In genomic region chr2:4908771-4909315, GRCm38 (mm10) we compare ENCODE assay signal across 23 mouse cellular contexts. TPM values are rescaled to one million over a fixed set of nuclear protein-coding genes. Genes with fewer than 3 reads are reported as not detected.
DNase-seq lines count a peak whose midpoint lies in the region; ATAC-seq and TF ChIP-seq lines count a peak whose summit lies in the region.
"Had no signal": no experiment of that assay in that cellular context is flagged by ENCODE, and none has a peak within 500 bp of the region (broad histone marks: within the 10 kb centered on the region; RNA-seq: fewer than 3 reads in every experiment).

No protein-coding gene starts in this region.

- no peak for TF ChIP-seq CTCF in kidney, postnatal 0 days (IDR thresholded peaks at IDR 0.05; ENCODE audit: low read depth)
- no peak for TF ChIP-seq CTCF in Patski (IDR thresholded peaks at IDR 0.05)

- H3K4me2 ChIP-seq in kidney, postnatal 0 days (ENCODE audit: low read length), result no peak overlapping the region
- H3K4me2 ChIP-seq in lung, embryonic 16.5 days (ENCODE audit: low read depth, low read length), result no peak overlapping the region
- H3K4me2 ChIP-seq: forebrain, embryonic 13.5 days; heart, embryonic 13.5 days; hindbrain, embryonic 14.5 days had no signal

- H3K27ac ChIP-seq in kidney, postnatal 0 days, result no peak overlapping the region
- H3K27ac ChIP-seq in lung, embryonic 16.5 days (ENCODE audit: low read length), result peak overlapping the region; percentile 77
- H3K27ac ChIP-seq: forebrain, embryonic 10.5 days; forebrain, embryonic 13.5 days; heart, adult 2 months; heart, embryonic 10.5 days; heart, embryonic 13.5 days; hindbrain, embryonic 14.5 days had no signal

- no peaks in the 10 kb centered on the region for H3K9me3 ChIP-seq in kidney, postnatal 0 days (replicated peaks; ENCODE audit: low read length)
- H3K9me3 ChIP-seq in lung, embryonic 16.5 days (ENCODE audit: control insufficient read depth, low read length), result peaks cover 4% of the 10 kb centered on the region; the same call in 1 of the 2 replicates
- H3K9me3 ChIP-seq: forebrain, embryonic 13.5 days had no signal

- H3K9ac ChIP-seq in kidney, postnatal 0 days (ENCODE audit: low read depth, low read length), result no peak overlapping the region
- no peak overlapping the region for H3K9ac ChIP-seq in lung, embryonic 16.5 days (ENCODE audit: low read length)
- H3K9ac ChIP-seq: forebrain, embryonic 13.5 days; heart, embryonic 13.5 days; hindbrain, embryonic 14.5 days had no signal

- WGBS in kidney, postnatal 0 days, result 87% methylated on average over 3 of the region's 3 CpGs
- 65% methylated on average over 3 of the region's 3 CpGs for WGBS in lung, embryonic 16.5 days

- peaks cover 27% of the 10 kb centered on the region for H3K36me3 ChIP-seq in kidney, postnatal 0 days (ENCODE audit: insufficient read depth, low read length)
- peaks cover 24% of the 10 kb centered on the region for H3K36me3 ChIP-seq in lung, embryonic 16.5 days (ENCODE audit: control insufficient read depth, insufficient read depth, low read length)

- peak; percentile 13; the same call in 1 of the 2 replicates for ATAC-seq in kidney, postnatal 0 days (replicated peaks; ENCODE audit: low FRiP score, low read depth)
- peak; percentile 89 for ATAC-seq in lung, embryonic 16.5 days (ENCODE audit: low read depth)
- peak; percentile 18 for ATAC-seq in Patski
- ATAC-seq: forebrain, embryonic 13.5 days; forebrain, embryonic 16.5 days had no signal

- no peaks in the 10 kb centered on the region for H3K4me1 ChIP-seq in kidney, postnatal 0 days (replicated peaks; ENCODE audit: insufficient read depth, low read length)
- H3K4me1 ChIP-seq in lung, embryonic 16.5 days (replicated peaks; ENCODE audit: control insufficient read depth, insufficient read depth, low read length), result peaks cover 3% of the 10 kb centered on the region; the same call in 1 of the 2 replicates
- H3K4me1 ChIP-seq: heart, embryonic 13.5 days had no signal

- POLR2A ChIA-PET in Patski (lab: Charles Lee), result no interaction called here

- in situ Hi-C loops in Patski (cut with MboI; ENCODE audit: low pct_unique_long_range_greater_than_20kb), result loop anchor here (25.0 kb wide), 2 partner anchors 478 to 903 kb away; no protein-coding TSS in a partner anchor

- DNase-seq in kidney, postnatal 0 days (ENCODE audit: low spot score), result no peak
- no peak for DNase-seq in kidney, postnatal 25 days
- no peak for DNase-seq in lung, postnatal 14 days
- peak; percentile 7 for DNase-seq in Muller cell, postnatal 12 days (ENCODE audit: inconsistent ontology term)
- peak; percentile 25 for DNase-seq in Patski (ENCODE audit: low read depth, low spot score)
- no peak for DNase-seq in cerebellum, adult 18-20 months
- no peak for DNase-seq in cerebellum, adult 9-11 months
- DNase-seq: adrenal gland, postnatal 14 days; cerebellum, adult 11 months; cerebellum, adult 8-10 months; cerebellum, postnatal 14 days; gastrocnemius, postnatal 10 days; gastrocnemius, postnatal 36 days; heart, adult 2 months; heart, postnatal 14 days; heart, postnatal 4 days had no signal

- no peaks in the 10 kb centered on the region for H3K27me3 ChIP-seq in kidney, postnatal 0 days (ENCODE audit: insufficient read depth, low read length)
- H3K27me3 ChIP-seq in lung, embryonic 16.5 days (ENCODE audit: control insufficient read depth, insufficient read depth, low read depth, low read length), result no peaks in the 10 kb centered on the region
- H3K27me3 ChIP-seq in Patski, result no peaks in the 10 kb centered on the region
- H3K27me3 ChIP-seq: forebrain, embryonic 13.5 days; heart, embryonic 13.5 days had no signal

- H3K4me3 ChIP-seq in kidney, postnatal 0 days (replicated peaks; ENCODE audit: low read depth, low read length), result no peak overlapping the region
- H3K4me3 ChIP-seq in lung, embryonic 16.5 days (ENCODE audit: low read length), result no peak overlapping the region
- H3K4me3 ChIP-seq: forebrain, embryonic 10.5 days; forebrain, embryonic 13.5 days; heart, adult 2 months; heart, embryonic 10.5 days; heart, embryonic 13.5 days had no signal

- CTCF ChIA-PET in Patski (lab: Charles Lee), result no interaction called here

RNA-seq across cellular contexts. Expression of gene Phyh, which starts 10.0 kb away (rescaled TPM):
- polyA plus RNA-seq in kidney, postnatal 0 days (2015; fragmentation: Nextera tagmentation; extraction: Ambion mirVana), result 159 and 164 TPM in 2 replicates
- 91.9 and 96.2 TPM in 2 replicates for polyA plus RNA-seq in lung, embryonic 16.5 days (2015; fragmentation: Nextera tagmentation; extraction: Ambion mirVana)
- 57.0 TPM for polyA plus RNA-seq in Patski (2021)

RNA-seq across cellular contexts. Expression of gene Sephs1, which starts 27.5 kb away (rescaled TPM):
- 54.6 and 59.8 TPM in 2 replicates for polyA plus RNA-seq in kidney, postnatal 0 days (2015; fragmentation: Nextera tagmentation; extraction: Ambion mirVana)
- polyA plus RNA-seq in lung, embryonic 16.5 days (2015; fragmentation: Nextera tagmentation; extraction: Ambion mirVana), result 85.6 and 89.5 TPM in 2 replicates
- polyA plus RNA-seq in Patski (2021), result 46.6 TPM

Comparison
In these comparisons a context has a peak if more than half of its experiments do, and no peak if none do; other contexts are left out.
1. ATAC-seq: peak in every context shown above with its lines; median percentile 89 in lung, embryonic 16.5 days; 18 in Patski; 13 in kidney, postnatal 0 days.
2. DNase-seq: peak in Muller cell, postnatal 12 days (single experiment) and Patski (single experiment); none in kidney, postnatal 0 days (single experiment), kidney, postnatal 25 days (0 of 2), lung, postnatal 14 days (single experiment), cerebellum, adult 18-20 months (0 of 2) and cerebellum, adult 9-11 months (single experiment).